Mouse (Mus musculus): Measurements from ENCODE around the gene Mup15.
"Not testable (repeated sequence)": the region's sequence is repeated elsewhere in the genome, so short reads cannot be mapped to it uniquely, and the experiment has no call there.

Gene Mup15

DNA sequence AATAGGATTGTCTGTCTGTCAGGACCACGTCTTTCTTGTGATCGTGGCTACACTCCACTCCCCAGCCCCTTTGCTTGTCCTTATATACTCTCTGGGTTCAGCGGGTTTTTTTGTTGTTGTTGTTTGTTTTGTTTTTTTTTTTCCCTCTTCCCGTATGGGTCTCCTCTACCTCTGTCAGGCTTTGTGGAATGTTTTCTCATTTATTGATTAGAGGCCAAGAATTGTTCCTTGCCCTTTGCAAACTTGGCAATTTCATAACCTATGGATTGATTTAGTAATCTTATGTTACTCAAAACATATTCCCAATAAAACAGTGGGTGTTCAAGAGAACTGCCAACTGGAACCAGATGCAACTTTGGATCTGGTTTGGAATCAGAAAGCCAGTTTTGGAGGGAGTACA lies at the start of gene Mup15:
Mup15 (minus strand) TSS at position 101 of the 400 bp plus-strand sequence.
- not testable (repeated sequence) for DNase-seq (ENCODE audit: low spot score in 2 of 2)
